In genomic region chr7:84747847-84748246, GRCm38 (mm10) we compare ENCODE assay signal across 11 mouse cellular contexts.
"Had no signal": no experiment of that assay in that cellular context is flagged by ENCODE, and none has a peak within 500 bp of the region (broad histone marks: within the 10 kb centered on the region; RNA-seq: fewer than 3 reads in every experiment).

No protein-coding gene starts in this region.

- ATAC-seq: liver, postnatal 0 days; midbrain, embryonic 15.5 days had no signal

- DNase-seq: kidney, postnatal 4 days; liver, embryonic 13.5 days; liver, postnatal 0 days; lung, postnatal 14 days; right cerebral cortex, postnatal 4 days; spleen, adult 18-20 months; thymus, adult 2 months; thymus, postnatal 25 days had no signal

- H3K27me3 ChIP-seq: lung, embryonic 15.5 days; midbrain, embryonic 15.5 days; neural tube, embryonic 12.5 days had no signal
